Mouse (Mus musculus) fibroblast of lung, adult 2 months (primary cell): ENCODE measurements at regions not wholly inside any gene's neighbourhood (a gene's known extent, or its start where the extent isn't known, plus 50 kb on each side); places are given as distances from the start of the nearest gene placed in this dataset.
"Not testable (repeated sequence)": the region's sequence is repeated elsewhere in the genome, so short reads cannot be mapped to it uniquely, and the experiment has no call there.

Source experiments
- DNase-seq: peaks from one replicate; pipeline ENCODE4 v3.0.0-alpha.2; 2011; ENCODE audit warnings: low read depth

DNA sequence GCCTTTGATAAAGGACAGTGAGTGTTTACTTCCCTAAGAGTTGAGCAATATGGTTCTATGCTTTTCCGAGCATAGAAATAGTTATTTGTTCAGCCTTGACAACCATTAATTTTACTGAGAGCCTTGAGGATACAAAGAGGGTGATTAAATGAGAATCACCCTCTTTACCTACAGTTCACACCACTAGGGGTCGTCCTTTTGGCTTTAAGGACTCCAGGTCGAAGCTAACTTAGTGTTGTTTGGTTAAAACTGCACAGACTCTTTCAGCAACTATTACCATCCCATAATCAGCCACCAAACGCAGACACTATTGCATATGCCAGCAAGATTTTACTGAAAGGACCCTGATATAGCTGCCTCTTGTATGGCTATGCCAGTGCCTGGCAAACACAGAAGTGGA lies 559.2 kb upstream of the 2610301B20Rik start:
- no peak for DNase-seq

GRCm38 (mm10) chr4:10315875-10316274 lies 558.4 kb upstream of the 2610301B20Rik start:
- no peak for DNase-seq

DNA sequence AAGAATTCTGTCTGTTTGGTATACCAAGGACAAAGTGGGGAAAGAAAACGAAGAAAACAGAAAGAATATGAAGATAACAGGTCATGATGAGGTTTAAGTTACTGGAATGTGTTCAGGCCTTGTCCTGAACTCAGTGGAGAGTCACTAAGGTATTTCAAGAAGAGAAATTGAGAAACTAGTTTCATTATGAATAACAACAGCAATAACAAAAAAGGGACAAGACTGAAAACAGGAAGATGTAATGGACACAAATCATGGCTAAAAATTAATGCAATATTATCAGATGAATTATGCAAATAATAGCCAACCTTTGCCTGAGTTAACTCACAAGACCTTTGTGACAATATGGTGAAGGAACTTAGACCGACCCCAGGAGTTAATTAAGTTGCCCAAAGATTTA lies 530.2 kb upstream of the 2610301B20Rik start:
- DNase-seq = no peak

- no peak for DNase-seq
Measured at GRCm38 (mm10) chr4:10351876-10352627, 522.2 kb upstream of the 2610301B20Rik start.

DNA sequence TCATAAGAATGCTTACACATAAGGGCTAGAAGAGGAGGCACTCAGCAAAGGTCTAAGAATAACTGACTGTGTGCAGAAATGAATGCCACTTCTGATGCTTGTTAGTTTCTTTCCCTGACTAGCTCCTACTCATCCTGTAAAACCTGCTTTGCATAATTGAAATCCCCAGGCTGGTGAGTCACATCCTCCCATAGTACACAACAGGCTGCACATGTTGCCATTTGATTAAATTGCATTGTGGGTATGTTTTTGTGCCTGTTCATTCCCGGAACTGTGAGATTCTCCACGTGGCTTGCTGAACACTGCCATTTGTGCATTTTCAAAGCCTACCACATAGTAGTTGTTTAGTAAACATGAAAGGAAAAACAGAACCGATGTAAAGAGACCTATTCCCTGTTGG lies 516.7 kb upstream of the 2610301B20Rik start:
- DNase-seq = peak; percentile 53

- no peak for DNase-seq
Measured at GRCm38 (mm10) chr4:10389790-10390189, 484.5 kb upstream of the 2610301B20Rik start.

- no peak for DNase-seq
Measured at GRCm38 (mm10) chr4:10397249-10397648, 477.0 kb upstream of the 2610301B20Rik start.

DNA sequence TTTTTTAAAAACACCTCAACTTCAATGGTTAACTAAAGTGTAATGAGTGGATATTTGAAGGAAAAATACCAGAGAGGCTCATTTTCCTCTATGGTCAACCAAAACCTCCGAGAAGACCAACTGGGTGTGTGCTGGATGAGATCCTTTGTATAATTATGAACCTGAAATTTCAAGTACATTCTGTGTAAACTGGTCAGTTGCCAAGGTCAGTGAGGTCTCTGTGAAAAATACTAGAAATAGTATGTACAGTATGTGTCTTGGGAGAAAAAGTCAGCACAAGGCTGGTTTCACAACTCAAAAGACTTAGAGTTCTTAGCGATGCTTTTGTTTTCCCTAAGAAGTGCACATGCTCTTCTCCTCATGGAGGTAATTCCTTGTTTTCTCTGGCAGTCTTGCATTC lies 476.2 kb upstream of the 2610301B20Rik start:
- no peak for DNase-seq

GRCm38 (mm10) chr4:10399649-10400048 lies 474.6 kb upstream of the 2610301B20Rik start:
- no peak for DNase-seq

- no peak for DNase-seq
Measured at GRCm38 (mm10) chr4:10402928-10403327, 471.4 kb upstream of the 2610301B20Rik start.

- no peak for DNase-seq
Measured at GRCm38 (mm10) chr4:10404438-10404837, 469.9 kb upstream of the 2610301B20Rik start.

DNA sequence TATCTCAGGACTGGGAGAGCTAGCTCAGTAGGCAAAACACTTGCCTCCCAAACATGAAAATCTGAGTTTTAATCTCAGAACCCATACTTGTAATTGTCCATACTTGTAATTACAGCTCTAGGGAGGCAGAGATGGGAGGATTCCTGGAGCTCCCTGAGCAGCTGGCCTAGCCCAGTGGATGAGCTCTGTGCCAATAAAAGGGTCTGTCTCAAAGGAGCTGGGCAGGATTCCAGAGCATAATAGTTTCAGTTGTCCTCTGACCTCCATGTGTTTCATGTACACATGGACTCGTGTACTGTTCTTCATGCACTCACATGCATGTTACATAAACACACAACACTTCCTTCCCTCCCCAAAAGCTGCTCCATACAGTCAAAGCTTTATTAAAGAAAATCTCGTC lies 469.2 kb upstream of the 2610301B20Rik start:
- DNase-seq = no peak

- DNase-seq = no peak
Measured at GRCm38 (mm10) chr4:10414274-10414673, 460.0 kb upstream of the 2610301B20Rik start.

DNA sequence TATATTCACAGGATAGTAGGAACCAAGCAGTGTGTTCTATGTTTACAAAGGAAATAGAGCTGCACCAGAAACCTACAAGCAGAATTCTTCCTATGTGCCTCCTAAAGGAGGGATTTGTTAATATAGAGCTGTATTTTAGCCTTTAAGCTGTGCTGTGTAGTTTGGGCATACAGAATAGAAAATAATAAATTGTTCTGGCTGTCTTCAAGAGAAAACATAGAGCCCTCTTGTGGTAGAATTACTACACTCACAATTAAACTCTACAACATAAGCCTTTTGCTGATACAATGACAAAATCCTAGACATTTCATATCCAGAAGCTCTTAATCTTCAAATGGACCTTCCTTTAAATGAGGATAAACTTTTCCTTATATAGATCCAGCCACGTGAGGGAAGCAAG lies 452.9 kb upstream of the 2610301B20Rik start:
- no peak for DNase-seq

DNA sequence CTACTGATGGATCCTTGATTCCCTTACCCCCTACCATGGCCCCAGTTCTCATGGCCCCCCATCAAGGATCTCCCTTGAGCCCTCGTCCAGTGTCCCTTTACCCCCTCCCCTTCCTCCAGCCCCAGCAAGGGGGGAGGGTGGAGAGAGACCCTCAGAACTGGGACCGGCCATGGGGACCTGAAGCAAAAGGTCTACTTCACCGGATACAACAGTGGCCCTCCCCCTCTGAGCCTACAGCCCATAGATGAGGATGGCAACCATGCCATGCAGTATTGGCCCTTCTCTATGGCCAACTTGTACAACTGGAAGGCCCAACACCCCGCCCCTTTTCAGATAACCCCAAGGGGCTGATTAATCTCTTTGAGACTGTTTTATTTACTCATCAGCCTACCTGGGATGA lies 439.9 kb upstream of the 2610301B20Rik start:
- DNase-seq = no peak

DNA sequence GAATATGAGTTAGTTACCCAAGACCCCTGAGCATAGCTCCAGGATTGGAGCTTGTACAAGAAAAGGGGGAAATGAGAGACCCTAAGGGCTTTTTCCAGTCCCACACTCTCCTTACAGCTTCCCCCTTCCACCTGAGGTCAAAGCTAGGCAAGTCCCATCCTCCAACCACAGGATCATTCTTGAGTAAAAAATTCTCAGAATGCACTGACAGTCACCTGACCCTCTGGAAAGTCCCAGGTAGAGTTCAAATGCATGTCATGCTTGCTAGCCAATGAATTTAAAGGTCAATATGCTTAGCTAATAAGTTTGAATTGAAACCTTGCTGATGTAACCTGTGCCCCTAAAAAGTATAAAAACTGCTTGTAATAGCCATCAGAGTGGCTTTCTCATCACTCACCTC lies 434.4 kb upstream of the 2610301B20Rik start:
- DNase-seq = not testable (repeated sequence)

GRCm38 (mm10) chr4:10459603-10460002 lies 414.7 kb upstream of the 2610301B20Rik start:
- no peak for DNase-seq

DNA sequence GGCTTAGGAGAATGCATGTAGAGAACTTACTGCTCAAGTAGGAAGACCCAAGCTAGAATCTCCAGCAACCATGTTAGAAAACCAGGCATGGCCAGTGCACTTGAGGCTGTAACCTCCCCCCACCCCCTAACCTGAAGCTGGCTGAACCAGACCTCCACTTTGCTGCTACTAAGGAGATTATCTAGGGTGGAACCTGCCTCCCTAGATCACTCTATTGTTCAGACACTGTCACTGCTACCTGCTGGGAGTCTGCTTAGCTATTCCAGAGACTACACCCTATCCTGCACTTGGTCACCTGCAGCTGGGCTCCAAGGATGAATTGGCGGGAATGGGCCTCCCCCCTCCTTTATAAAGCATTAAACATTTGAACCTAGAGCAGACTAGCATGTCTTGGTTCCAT lies 393.4 kb upstream of the 2610301B20Rik start:
- DNase-seq = no peak

- DNase-seq = no peak
Measured at GRCm38 (mm10) chr4:10508163-10508821, 366.0 kb upstream of the 2610301B20Rik start.

- DNase-seq = no peak
Measured at GRCm38 (mm10) chr4:10510013-10510412, 364.3 kb upstream of the 2610301B20Rik start.

DNA sequence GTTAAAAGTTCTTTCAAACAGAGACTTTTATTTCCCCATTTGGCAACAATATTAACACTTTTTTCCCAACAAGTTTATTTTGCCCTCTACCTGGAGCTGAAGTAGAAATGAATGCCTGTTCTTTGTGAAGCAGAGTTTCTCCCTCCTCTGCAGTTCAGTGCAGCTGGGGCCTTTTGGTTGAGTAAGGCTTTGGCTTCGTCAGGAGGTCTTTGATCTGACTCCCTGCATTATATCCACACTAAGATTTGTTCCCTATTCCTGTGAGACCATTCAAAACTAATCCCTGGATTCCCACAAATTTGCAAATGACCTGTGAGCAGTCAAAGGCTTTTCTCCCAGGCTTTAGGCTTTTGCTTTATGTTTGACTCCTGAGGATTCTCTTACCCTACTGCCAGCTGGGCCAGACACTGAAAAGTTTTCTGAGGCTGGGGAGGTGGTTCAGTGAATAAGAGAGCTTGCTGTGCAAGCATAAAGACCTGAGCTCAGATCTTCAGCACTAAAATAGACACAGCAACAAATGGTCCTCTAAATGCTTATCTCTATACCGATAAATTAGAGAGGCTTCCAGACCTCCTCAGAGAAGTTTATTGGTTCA lies 323.5 kb upstream of the 2610301B20Rik start:
- DNase-seq = no peak

DNA sequence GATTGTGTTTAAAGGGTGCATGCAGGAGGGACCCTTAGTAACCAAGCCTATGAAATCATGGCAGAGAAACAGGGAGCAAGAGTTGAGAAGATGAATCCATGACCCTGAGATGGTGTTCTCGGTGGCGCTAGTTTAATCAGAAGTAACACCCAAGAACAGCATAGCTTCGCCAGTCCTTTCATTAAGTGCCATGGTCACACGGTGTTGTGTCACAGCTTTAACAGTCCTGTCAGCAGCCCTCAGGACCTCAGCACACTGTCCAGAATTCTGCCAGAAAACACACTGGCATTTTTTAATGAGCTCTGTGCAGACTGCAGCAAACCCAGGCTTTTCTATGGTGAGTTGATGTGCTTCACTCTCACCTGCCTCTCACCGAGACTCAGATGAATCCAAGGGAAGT lies 320.6 kb upstream of the 2610301B20Rik start:
- no peak for DNase-seq

- DNase-seq = no peak
Measured at GRCm38 (mm10) chr4:10560078-10560477, 314.2 kb upstream of the 2610301B20Rik start.
